Mouse (Mus musculus): Measurements from ENCODE around the gene Nepro.

The Nepro gene

DNA sequence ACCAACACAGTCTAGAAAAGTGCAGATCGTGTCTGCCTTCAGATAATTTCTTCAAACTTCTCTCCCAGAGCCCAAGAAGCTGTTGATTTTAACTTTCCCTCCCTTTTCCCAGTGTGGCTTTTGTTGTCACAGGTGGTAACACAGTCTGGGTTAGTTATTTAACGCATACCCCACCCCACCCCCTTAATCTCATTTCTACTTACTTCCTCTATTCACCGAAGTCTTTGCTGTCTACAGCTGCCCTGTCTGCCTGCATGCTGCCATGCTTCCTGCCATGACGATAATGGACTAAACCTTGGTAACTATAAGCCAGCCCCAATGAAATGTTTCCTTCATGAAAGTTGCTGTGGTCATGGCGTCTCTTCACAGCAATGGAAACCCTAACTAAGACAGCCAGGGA is 21.8 kb upstream of the Nepro start:
- in situ Hi-C loops (cut with MboI; ENCODE audit: low sequenced_read_pairs) = no loop called here

DNA sequence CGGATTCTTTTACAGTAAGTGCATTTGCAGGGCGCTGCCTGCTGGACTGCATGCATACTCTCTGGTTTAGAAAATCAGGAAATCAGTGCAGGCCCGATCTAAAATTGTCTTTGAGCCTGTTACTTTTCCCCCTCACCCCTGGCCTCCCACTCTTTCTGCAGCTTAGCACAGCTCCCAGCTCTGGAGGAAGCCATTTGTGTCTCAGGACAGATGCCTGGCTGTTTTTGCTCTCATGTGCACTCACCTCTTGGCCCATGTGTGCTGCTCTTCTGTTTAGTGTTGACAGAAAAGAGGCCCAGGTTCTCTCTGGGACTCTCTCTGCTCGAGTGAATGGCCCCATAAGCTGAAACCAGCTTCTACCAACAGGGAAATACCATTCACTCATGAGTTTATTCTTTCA is 20.6 kb upstream of the Nepro start:
- in situ Hi-C loops (cut with MboI; ENCODE audit: low sequenced_read_pairs) = no loop called here

DNA sequence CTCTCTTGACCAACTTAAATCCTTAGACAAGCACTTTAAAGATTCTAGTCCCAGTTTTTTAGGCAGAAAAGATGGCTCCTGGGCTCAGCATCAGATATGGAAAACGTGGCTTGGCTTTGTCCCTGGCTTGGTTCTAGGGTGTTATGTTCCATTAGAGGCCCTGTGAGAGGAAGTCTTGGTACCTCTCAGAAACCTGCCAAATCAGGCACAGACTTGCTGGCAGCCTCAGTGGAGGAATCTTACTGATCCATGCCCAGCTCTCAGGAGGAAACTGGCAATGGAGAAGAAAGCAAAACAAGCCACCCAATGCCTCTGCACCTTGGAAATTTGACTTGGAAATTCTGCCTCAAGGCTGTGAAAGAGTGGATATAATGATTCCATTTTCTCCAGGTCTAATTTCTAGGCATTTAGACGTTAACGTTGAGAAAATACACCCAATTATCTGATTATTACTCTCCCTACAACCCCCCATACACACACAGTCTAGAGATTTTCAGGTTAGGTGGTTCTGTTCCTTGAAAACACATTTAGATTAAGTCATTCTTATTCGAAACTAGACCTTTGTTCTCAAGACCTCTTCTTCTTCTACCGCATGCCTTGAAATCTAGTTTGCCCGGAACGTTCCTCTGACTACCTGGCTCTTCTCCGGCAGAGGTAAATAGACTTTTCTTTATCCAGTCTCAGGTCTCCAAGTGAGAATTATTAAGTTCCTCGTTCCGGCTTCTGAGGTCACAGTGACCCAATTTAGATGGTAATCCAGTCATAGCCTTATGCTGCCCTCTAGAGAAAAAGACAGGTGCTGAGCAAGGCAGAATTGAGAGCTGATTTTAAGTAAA is 7.6 kb upstream of the Nepro start:
- in situ Hi-C loops (cut with MboI; ENCODE audit: low sequenced_read_pairs) = no loop called here

DNA sequence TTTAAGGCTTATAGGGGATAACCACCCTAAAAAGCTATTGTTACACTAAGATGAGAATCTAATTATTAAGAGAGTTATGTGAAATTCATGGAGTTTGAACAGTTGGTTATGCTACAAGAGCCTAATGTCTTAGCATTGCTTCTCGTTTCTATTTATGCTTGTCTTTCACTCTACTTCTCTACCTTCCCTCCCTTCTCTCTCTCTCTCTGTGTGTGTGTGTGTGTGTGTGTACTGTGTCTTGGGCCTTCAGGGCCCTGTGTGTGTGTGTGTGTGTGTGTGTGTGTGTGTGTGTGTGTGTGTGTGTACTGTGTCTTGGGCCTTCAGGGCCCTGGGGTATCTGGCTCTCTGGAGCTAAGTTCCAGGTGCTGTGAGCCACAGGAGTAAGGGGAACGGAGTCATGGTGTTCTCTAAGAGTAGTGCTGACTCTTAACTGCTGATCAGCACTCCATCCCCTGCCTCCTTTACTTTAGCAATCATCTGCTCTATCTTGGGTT is 6.9 kb upstream of the Nepro start:
- in situ Hi-C loops (cut with MboI; ENCODE audit: low sequenced_read_pairs) = no loop called here

DNA sequence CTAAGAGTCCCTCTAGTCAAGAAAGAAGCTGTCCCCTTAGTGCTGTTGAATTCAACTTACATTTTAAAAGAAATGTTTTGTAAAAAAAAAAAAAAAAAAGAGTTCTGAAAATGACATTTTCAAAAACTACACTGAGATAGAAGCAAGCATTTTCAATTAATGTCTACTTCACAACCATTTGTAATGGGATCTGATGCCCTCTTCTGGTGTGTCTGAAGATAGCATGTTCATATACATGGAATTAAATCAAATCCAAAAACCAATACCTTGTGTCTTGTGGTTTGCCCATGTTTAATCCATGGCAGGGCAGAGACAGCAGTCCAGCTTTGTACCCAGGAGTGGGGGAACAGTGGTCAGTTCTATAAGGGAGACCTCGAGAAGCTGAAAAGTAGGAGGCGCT is 6.3 kb upstream of the Nepro start:
- in situ Hi-C loops (cut with MboI; ENCODE audit: low sequenced_read_pairs) = no loop called here

DNA sequence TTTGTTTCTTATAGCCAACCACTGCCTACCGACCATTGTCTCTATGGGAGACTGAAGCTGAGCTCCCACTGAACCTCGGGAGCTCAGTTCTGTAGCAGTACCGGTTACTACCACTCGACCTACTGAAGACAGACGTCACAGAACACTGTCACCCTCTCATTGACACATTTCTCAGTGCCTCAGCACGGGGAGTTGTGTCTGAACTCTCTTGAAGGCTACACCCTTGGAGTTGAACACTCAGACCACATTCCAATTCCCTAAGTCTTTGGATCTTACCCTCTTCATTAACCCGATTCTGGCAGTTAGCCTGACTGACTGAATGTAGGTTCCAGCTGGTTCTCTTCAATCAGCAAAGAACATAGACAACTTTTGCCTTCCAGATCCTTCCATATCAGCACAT is 4.8 kb upstream of the Nepro start:
- in situ Hi-C loops (cut with MboI; ENCODE audit: low sequenced_read_pairs) = no loop called here

DNA sequence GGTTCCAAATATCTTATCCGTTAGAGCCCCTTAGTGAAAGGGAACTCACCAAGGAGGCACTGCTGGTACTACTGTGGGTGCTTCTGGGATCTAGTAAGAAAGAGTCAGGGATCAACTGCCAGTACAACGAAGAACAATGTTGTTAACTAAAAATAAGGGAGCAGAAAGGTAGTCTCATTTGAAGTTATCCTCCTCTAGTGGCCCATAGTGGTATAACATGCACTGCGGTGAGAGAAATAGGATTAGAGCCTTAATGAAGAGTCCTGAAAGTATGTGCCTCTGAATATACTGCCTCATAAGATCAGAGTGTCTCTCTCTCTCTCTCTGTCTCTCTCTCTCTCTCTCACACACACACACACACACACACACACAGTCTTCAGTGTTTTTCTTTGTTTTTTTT is 3.6 kb upstream of the Nepro start:
- in situ Hi-C loops (cut with MboI; ENCODE audit: low sequenced_read_pairs) = loop anchor here (10.0 kb wide), 1 partner anchor 236 kb away; no protein-coding TSS in a partner anchor

DNA sequence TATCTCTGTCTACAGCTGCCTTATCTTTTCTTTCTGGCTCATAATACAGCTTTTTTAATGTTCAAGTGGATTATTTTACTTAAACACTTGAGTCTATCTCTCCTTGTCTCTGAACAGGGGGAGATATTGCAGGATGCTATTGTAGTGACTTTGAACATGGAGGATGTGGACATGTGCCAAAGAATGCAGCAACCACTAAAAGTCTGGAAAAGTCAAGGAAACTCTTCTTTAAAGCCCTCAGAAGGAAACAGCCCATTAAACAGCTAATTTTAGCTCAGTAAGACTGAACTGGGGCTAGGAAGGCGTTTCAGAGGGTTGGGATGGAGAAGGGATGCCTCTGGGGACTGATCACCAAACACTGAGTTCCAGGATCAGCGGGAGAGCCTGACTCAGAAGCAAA is 1.4 kb upstream of the Nepro start:
- in situ Hi-C loops (cut with MboI; ENCODE audit: low sequenced_read_pairs) = loop anchor here (10.0 kb wide), 1 partner anchor 238 kb away; no protein-coding TSS in a partner anchor

DNA sequence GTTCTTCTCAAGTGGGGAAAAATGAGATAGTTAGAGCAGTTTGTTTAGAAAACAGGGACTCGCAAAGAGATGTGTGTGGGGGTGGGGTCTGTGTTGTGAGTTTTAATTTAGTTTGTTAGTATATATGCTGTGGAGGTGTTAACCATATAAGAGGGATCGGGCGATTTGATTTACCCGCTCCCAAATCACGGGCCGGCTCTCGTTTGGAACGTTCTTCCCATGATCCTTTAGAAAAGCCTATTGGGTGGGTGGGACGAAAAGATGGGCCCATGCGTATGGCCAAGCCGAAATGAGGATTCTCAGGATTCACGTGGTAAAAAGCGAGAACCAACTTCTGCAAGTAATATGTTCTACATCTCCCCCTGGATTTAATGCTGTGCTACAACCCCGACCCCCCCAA is 746 bp downstream of the Nepro start:
- in situ Hi-C loops (cut with MboI; ENCODE audit: low sequenced_read_pairs) = loop anchor here (10.0 to 25.0 kb wide), 2 partner anchors 240 to 912 kb away; no protein-coding TSS in a partner anchor

DNA sequence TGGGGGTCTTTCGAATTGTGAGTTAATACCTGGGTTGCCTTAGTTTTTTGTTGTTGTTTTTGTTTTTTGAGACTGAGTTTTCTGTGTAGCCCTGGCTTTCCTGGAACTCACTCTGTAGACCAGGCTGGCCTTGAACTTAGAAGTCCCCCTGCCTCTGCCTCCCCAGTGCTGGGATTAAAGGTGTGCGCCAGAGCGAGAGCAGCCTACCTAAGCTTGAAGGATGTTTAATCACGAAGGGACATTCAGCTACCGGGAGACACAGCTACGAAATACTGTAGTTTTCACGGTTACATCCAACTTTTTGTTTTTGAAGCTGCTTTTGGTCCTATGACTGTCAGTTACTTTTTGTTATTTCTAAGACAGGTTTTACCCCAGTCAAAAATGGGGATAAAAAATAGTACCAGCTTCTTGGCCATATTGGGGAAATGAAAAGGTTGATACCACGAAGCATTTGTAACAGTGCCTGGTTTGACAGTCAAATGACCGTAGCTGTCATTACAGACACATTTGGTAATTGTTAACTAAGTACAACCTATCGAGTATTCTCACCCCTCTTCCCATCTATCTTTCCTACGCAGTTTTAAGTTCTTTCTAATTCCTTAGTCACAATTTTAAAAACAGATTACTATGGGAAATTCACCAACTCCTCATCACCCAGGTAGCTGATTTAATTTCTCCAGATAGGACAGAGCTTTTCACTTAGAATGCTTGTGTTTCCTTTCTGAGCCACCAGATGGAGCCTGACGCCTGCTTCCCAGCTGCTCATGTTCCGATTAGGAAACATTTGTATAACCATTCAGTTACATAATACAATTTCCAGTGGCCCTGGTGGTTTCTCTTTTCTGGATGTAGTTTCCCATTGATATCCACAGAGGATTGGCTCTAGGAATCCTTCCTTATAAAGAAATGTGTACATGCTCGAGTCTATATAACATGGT is 1.5 kb downstream of the Nepro start:
- in situ Hi-C loops (cut with MboI; ENCODE audit: low sequenced_read_pairs) = loop anchor here (10.0 to 25.0 kb wide), 2 partner anchors 241 to 912 kb away; no protein-coding TSS in a partner anchor

DNA sequence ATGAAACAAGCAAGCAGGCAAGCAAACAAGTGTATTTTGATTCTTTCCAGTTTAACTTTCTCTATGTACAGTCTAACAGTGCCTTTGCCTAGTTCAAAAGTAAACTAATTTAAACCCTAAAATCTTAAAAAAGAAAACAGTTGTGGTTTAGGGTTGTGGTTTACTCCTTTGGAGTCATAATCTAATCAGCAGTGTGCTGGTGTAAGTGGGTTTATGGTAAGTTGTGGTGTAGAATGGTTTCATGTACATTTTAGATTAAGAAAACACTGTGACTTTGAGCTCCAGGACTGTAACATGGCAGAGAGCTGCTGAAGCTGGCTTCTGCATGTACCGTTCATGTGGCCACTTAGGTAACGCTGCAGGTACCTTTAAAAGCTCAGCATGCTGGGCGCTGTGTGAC is 3.4 kb downstream of the Nepro start:
- in situ Hi-C loops (cut with MboI; ENCODE audit: low sequenced_read_pairs) = loop anchor here (10.0 to 25.0 kb wide), 2 partner anchors 243 to 910 kb away; no protein-coding TSS in a partner anchor

DNA sequence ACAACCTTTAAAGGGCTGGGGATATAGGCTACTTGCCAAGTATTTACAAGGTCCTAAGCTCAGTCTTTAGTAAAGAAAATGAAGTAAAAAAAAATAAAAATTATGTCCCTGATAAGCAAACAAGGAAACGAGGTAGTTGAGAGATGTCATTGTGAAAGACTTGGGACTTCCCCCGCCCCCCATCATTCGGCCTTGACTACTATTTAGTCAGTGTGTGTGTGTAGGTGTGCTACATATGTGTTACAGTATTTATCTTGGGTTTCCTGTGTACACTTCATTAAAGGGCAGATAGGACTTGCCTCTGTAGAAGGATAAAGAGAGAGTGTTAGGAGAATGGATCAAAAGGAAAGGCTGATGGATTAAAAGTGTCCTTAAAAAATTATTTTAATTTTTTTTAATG is 10.0 kb downstream of the Nepro start:
- in situ Hi-C loops (cut with MboI; ENCODE audit: low sequenced_read_pairs) = loop anchor here (25.0 kb wide), 1 partner anchor 903 kb away; no protein-coding TSS in a partner anchor

DNA sequence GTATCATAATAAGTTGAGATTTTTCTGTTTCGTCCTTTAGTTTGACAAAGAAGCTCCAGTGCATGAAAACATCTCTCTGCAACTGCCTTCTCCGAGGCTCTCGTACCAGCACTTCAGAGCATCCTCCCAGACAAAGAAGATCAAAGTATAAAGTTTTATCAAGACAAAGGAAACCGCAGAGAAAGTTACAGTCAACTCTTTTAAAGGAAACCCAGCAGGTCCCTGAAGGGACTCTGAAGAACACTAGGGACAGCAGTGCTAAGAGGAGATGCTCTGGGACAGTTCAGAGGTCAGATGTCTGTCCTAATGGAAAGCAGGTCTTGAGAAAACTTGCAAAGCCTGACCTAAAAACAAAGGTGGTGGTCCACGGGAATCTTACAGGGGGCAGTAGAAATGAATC is 11.6 kb downstream of the Nepro start:
- in situ Hi-C loops (cut with MboI; ENCODE audit: low sequenced_read_pairs) = loop anchor here (25.0 kb wide), 1 partner anchor 902 kb away; no protein-coding TSS in a partner anchor

DNA sequence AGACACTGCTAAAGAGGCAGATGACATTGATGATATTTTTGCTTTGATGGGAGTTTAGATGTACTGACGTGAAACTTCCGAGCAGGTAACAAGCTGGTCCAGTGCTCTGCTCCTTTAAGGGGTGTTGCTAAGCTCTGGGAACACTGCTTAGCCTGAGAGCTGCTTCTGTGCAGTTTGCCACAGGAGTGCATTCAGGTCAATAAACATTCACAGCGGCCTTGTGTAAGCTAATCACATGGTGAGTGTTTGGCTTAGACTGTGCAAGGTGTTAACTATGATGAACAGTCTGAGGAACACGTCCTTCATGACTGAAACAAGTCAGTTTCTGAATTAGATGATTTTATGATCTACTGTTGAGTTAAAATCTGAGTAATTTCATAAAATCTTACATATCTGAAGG is 12.0 kb downstream of the Nepro start:
- in situ Hi-C loops (cut with MboI; ENCODE audit: low sequenced_read_pairs) = loop anchor here (25.0 kb wide), 1 partner anchor 901 kb away; no protein-coding TSS in a partner anchor

DNA sequence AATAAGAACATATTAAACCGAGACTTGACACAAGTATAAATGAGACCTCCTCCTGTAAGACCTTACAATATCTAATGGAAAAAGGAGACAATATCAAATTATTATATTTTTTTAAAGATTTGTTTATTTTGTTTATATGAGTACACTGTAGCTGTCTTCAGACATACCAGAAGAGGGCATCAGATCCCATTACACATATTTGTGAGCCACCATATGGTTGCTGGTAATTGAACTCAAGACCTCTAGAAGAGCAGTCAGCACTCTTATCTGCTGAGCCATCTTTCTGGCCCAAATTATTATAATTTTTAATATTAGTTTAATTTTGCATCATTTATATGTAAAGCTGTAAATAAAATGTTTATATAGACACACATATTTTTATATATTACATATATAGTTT is 18.7 kb downstream of the Nepro start:
- in situ Hi-C loops (cut with MboI; ENCODE audit: low sequenced_read_pairs) = loop anchor here (25.0 kb wide), 1 partner anchor 895 kb away; no protein-coding TSS in a partner anchor

DNA sequence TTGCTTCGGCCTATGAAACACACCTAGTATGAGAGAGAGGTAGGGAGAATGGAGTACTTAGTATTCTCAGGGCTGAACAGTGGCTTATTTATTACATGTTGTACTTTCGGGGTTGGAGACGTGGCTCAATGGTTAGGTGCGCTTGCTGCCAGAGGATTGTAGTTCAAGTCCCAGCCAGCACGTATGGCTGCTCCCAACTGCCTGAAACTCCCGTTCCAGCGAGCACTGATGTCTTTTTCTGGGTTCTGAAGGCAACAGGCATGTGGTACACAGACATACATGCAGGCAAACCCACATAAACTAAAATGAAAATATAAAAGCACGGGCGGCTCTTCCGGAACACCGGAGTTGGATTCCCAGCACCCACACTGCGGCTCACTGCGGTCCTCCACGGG is 21.4 kb downstream of the Nepro start:
- in situ Hi-C loops (cut with MboI; ENCODE audit: low sequenced_read_pairs) = loop anchor here (25.0 kb wide), 1 partner anchor 892 kb away; no protein-coding TSS in a partner anchor

DNA sequence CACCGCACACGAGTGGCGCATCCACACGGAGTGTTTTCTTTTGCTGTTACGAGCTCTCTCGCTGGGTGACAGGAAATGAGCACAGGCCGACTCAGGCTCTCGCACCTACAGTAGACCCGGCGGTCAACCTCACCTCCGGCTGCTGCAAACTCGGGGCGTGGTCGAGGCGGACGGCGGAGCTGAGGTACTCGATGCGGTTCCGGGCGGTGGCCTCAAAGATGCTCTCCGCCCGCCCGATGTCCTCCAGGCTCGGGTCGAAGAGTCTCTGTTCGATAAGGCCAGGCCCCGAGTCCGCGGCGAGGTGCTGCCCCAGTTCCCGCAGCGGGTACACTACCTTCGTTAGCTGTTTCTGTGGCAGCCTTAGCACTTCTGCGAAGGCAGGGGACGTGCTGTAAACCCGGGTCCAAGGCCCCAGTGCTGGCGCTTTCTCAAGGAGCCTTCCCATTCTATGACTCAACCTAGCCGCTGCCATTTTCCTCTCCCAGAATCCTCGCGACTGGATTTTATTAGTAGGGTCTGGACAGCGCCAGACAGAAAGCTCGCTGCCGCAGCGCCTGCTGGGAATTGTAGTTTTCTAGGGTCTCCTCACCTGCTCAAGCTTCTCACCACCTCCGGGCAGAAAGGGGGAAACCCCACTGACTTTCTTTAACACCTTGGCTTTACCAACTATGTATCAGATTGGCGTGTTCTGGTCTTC is 21.9 kb downstream of the Nepro start, which contains the start of gene Gtpbp8:
TSS of gene Gtpbp8 (minus strand) at position 498 of the 697 bp plus-strand sequence.
- in situ Hi-C loops (cut with MboI; ENCODE audit: low sequenced_read_pairs) = loop anchor here (25.0 kb wide), 1 partner anchor 891 kb away; no protein-coding TSS in a partner anchor

DNA sequence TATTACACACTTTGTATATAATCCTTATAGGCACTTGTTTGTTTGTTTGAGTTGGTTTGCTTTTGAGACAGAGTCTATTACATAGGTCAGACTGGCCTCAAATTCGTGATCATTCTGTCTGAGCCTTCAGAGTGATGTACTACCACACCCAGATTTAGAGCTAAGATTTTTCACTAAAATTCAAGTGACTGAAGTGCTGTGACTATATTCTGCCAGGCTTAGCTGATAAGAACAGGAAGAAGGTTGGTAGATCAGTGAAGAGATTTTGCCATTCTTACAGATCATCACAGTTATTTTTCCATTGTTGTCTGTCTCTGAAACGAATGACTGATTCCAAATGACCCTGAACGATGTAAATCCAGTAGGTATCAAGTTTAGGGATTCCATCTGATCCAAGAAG is 23.9 kb downstream of the Nepro start:
- in situ Hi-C loops (cut with MboI; ENCODE audit: low sequenced_read_pairs) = loop anchor here (25.0 kb wide), 1 partner anchor 889 kb away; no protein-coding TSS in a partner anchor

DNA sequence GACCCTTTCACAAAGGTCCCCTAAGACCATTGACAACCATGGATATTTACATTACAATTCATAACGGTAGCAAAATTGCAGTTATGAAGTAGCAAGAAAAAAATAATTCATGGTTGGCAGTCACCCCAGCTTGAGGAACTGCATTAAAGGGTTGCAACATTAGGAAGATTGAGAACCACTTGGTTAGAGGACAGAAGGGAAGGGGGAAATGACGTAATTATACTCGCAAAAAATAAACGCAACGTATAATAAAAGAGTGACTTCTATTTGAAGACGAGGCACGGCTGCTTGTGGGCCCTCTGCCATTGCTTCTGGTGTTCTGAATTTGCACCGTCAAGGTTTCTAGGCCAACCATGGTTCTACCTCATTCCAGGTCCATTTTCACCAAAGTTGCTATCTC is 33.6 kb downstream of the Nepro start:
- in situ Hi-C loops (cut with MboI; ENCODE audit: low sequenced_read_pairs) = no loop called here

DNA sequence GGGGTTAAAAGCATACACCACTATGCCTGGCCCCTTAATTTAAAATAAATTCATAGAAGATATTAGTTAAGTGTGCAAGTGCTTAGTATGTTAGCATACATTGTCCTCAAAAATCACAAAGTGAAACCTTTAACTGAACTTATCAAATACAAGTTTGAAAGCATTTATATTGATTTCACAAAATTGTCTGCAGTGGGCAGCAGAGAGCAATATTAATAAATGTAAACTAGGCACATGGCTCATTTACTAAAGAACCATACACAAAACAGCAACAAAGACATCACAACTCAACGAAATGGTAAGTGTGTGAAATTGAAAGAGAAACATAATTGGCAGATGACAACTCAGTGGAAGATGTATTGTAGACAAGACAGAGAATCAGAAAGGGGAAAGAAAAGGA is 37.7 kb downstream of the Nepro start:
- in situ Hi-C loops (cut with MboI; ENCODE audit: low sequenced_read_pairs) = loop anchor here (10.0 kb wide), 1 partner anchor 323 kb away; no protein-coding TSS in a partner anchor

All from CH12F3 (cell line).